Mouse (Mus musculus): ENCODE measurements around the gene Mcat. TPM values are rescaled to one million over a fixed set of nuclear protein-coding genes. Genes with fewer than 3 reads are reported as not detected.

Gene Mcat
- polyA plus RNA-seq, 1 experiment from 2014 or later = 26.6 TPM

DNA sequence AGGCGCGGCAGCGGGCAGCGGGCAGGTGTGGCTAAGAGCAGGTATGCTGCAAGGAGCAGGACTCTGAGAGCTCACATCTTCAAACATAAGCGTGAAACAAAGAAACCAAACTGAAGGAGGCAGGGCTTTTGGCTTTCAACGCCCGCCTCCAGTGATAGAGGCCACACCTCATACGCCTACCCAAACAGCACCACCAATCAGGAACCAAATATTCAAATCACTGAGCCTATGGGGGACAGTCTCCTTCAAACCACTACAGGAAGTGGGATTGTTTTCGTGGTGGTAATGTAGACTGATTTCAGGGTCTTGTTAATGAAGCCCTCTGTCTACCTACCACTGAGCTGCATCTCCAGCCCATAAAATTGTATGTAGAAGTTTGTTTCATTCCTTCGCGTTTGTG is 6.1 kb upstream of the Mcat start:
- 44% methylated on average over 11 of the region's 11 CpGs for WGBS
- Histone ChIP-seq H3K9ac (ENCODE audit: low read length) (no peak overlapping the region), H3K9me3 (ENCODE audit: control insufficient read depth, low read length) (no peaks in the 10 kb centered on the region), H3K4me3 (ENCODE audit: low read length) (no peak overlapping the region), H3K27ac (ENCODE audit: low read length) (no peak overlapping the region), H3K4me1 (replicated peaks; ENCODE audit: control insufficient read depth, insufficient read depth, low read length) (no peaks in the 10 kb centered on the region), H3K36me3 (ENCODE audit: control insufficient read depth, insufficient read depth, low read length) (peaks cover 8% of the 10 kb centered on the region), H3K27me3 (ENCODE audit: control insufficient read depth, insufficient read depth, low read depth, low read length) (no peaks in the 10 kb centered on the region), H3K4me2 (ENCODE audit: low read depth, low read length) (no peak overlapping the region)
- no peak for ATAC-seq (ENCODE audit: low read depth)

DNA sequence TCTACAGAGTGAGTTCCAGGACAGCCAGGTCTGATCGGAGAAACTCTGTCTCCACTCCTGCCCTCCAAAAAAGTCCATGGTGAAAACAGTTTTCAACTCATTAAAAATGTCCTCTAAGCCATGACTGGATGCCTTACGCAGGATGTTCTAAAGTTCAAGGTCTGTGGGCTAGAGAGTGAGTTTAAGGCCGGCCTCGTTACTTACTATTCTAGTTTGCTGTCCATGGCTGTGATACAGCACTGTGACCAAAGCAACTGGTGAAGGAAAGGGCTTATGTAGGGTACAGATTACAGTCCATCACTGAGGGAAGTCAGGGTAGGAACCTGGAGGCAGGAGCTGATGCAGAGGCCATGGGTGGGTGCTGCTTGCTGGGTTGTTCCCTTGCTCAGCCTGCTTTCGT is 5.0 kb upstream of the Mcat start:
- Histone ChIP-seq H3K27me3 (ENCODE audit: control insufficient read depth, insufficient read depth, low read depth, low read length) (no peaks in the 10 kb centered on the region), H3K9ac (ENCODE audit: low read length) (no peak overlapping the region), H3K36me3 (ENCODE audit: control insufficient read depth, insufficient read depth, low read length) (no peaks in the 10 kb centered on the region), H3K4me3 (ENCODE audit: low read length) (no peak overlapping the region), H3K9me3 (ENCODE audit: control insufficient read depth, low read length) (no peaks in the 10 kb centered on the region), H3K27ac (ENCODE audit: low read length) (no peak overlapping the region), H3K4me2 (ENCODE audit: low read depth, low read length) (no peak overlapping the region), H3K4me1 (replicated peaks; ENCODE audit: control insufficient read depth, insufficient read depth, low read length) (peaks cover 4% of the 10 kb centered on the region)
- WGBS = 97% methylated on average over 5 of the region's 5 CpGs
- ATAC-seq (ENCODE audit: low read depth) = no peak

DNA sequence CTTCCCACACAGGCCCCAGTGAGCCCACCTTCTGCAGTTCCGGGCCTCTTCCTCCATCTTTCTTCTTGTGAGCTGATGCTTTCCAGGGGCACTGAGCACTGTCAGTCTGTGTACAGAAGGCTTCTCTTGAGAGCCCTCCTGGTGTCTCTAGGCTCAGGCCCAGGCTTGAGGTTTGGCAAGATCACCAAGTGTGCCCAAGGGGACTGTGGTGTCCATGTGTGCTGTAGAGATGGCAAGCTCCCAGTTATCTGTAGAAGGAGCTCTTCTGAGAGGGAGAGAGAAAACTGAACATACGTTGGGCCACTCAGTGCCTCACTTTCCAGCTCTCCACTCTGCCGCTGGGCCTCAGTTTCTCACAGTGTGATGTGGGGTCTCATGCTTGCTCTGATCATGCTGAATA is 4.1 kb upstream of the Mcat start:
- Histone ChIP-seq H3K4me1 (replicated peaks; ENCODE audit: control insufficient read depth, insufficient read depth, low read length) (peaks cover 11% of the 10 kb centered on the region), H3K36me3 (ENCODE audit: control insufficient read depth, insufficient read depth, low read length) (no peaks in the 10 kb centered on the region), H3K4me2 (ENCODE audit: low read depth, low read length) (no peak overlapping the region), H3K9ac (ENCODE audit: low read length) (no peak overlapping the region), H3K9me3 (ENCODE audit: control insufficient read depth, low read length) (no peaks in the 10 kb centered on the region), H3K27ac (ENCODE audit: low read length) (no peak overlapping the region), H3K27me3 (ENCODE audit: control insufficient read depth, insufficient read depth, low read depth, low read length) (no peaks in the 10 kb centered on the region), H3K4me3 (ENCODE audit: low read length) (no peak overlapping the region)
- ATAC-seq (ENCODE audit: low read depth) = no peak
- 85% methylated on average over 3 of the region's 3 CpGs for WGBS

DNA sequence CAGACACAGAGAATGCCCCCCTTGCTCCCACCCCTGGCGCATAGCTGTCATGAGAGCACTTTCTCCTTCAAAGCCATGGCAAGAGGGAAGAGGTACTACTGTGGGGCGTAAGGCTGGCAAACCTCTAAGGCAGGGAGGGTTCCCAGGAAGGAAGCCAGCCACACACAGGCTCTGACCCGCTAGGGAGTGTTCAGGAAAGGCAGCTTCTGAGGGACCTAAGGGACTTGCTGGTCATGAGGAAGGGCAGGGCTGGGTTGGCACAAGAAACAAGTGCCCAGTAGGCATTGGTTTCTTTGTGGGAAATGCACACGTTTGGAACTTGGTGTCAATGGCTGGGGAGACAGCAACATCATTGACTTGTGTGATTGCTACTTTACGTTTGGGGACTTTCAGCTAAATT is 2.4 kb upstream of the Mcat start:
- Histone ChIP-seq H3K27me3 (ENCODE audit: control insufficient read depth, insufficient read depth, low read depth, low read length) (no peaks in the 10 kb centered on the region), H3K9ac (ENCODE audit: low read length) (no peak overlapping the region), H3K36me3 (ENCODE audit: control insufficient read depth, insufficient read depth, low read length) (no peaks in the 10 kb centered on the region), H3K4me2 (ENCODE audit: low read depth, low read length) (no peak overlapping the region), H3K9me3 (ENCODE audit: control insufficient read depth, low read length) (no peaks in the 10 kb centered on the region), H3K4me3 (ENCODE audit: low read length) (no peak overlapping the region), H3K27ac (ENCODE audit: low read length) (no peak overlapping the region), H3K4me1 (replicated peaks; ENCODE audit: control insufficient read depth, insufficient read depth, low read length) (peaks cover 14% of the 10 kb centered on the region)
- 75% methylated on average over 5 of the region's 5 CpGs for WGBS
- no peak for ATAC-seq (ENCODE audit: low read depth)

DNA sequence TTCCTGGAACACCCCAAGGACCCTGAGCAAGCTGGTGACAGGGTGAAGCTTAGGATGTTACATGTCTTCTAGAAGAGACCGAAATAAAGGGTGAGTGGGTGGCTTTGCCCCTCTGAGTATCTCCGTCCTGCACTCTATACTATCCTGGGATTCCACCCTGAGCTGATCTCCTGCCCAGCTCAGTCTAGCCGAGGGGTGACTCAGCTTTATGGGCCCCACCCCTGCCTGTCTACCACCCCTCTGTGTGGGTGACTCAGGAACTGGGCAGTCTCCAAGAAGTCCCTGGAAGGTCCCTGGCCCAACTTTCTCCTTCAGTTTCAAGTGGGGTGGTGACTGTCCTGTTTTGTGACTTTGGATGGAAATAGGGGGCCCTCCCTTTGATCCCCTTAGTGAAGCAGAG is 1.8 kb upstream of the Mcat start:
- Histone ChIP-seq H3K4me3 (ENCODE audit: low read length) (no peak overlapping the region), H3K9ac (ENCODE audit: low read length) (no peak overlapping the region), H3K4me2 (ENCODE audit: low read depth, low read length) (no peak overlapping the region), H3K36me3 (ENCODE audit: control insufficient read depth, insufficient read depth, low read length) (no peaks in the 10 kb centered on the region), H3K9me3 (ENCODE audit: control insufficient read depth, low read length) (no peaks in the 10 kb centered on the region), H3K4me1 (replicated peaks; ENCODE audit: control insufficient read depth, insufficient read depth, low read length) (peaks cover 14% of the 10 kb centered on the region), H3K27ac (ENCODE audit: low read length) (no peak overlapping the region), H3K27me3 (ENCODE audit: control insufficient read depth, insufficient read depth, low read depth, low read length) (no peaks in the 10 kb centered on the region)
- ATAC-seq (ENCODE audit: low read depth) = no peak
- 81% methylated on average over 3 of the region's 3 CpGs for WGBS

DNA sequence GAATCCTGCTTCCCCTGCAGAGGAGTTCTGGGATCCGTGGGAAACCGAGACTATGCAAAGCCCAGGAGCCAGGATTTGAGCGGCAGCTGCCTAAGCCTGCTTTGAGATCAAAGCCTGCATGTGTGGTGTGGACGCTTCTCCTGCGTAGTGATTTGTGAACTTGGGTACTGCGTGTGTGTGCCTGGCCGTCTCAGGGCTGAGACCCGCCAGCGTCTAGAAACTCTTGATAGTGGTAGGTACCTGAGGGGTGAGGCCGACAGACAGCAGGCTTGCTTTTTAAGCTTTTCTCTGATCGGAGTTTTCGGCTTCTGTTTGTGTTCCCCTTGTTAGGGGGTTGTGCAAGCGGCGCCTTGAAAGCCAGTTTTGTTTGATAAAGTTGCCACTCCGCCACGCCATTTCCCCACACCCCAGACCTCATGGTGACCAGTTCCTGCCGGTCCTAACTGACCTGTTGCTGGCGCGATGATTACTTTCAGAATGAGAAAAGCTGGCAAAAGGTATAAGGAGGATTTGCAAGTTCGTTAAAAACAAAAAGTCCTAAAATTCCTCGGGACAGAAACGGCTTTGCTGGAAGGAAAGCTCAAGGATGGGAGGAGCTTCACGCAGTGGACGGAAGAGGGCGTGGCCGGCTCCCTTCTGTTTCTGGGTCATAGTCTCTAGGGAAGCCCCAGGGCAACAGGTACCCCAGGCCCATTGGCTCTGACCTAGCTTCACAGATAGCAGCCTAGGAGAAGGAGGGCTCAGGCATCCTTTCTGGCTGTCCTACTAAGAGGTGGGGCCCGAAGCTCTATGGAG is 467 bp upstream of the Mcat start:
- WGBS = 2% methylated on average over 27 of the region's 27 CpGs
- no peaks in the 10 kb centered on the region for H3K36me3 ChIP-seq (ENCODE audit: control insufficient read depth, insufficient read depth, low read length)
- H3K27ac ChIP-seq (ENCODE audit: low read length) = peak overlapping the region; percentile 72
- peaks cover 14% of the 10 kb centered on the region for H3K4me1 ChIP-seq (replicated peaks; ENCODE audit: control insufficient read depth, insufficient read depth, low read length)
- peak overlapping the region; percentile 89 for H3K4me2 ChIP-seq (ENCODE audit: low read depth, low read length)
- H3K9me3 ChIP-seq (ENCODE audit: control insufficient read depth, low read length) = no peaks in the 10 kb centered on the region
- H3K9ac ChIP-seq (ENCODE audit: low read length) = peak overlapping the region; percentile 80
- H3K4me3 ChIP-seq (ENCODE audit: low read length) = peak overlapping the region; percentile 68
- ATAC-seq (ENCODE audit: low read depth) = peak; percentile 49
- no peaks in the 10 kb centered on the region for H3K27me3 ChIP-seq (ENCODE audit: control insufficient read depth, insufficient read depth, low read depth, low read length)

DNA sequence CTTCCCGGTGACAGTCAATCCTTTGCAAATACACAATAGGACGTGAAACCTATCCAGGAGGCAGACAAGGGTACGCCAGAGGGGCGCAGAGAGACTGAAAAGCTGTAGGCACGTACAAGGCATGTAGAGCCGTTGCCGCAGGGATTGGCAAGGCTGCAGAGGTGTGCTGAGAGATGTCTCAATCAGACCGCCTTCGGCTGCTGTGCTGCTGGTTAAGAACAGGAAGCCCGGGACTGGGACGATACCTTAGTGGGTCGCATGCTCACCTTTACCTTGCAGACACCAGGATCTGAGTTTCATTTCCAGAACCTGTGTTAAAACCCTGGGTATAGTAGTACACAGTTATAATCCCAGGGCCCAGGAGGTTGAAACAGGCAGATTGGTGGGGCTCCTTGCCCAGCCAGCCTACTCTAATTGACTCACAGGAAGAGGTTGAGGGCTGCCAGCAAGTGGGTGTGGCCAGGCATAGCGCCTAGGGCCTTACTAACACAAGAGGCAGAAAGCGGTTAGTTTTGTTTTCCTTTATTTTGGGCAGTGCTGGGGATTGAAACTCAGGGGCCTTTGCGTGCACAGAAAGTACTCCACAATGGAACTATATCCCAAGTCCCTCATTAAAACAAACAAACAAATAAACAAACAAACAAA is 839 bp downstream of the Mcat start:
- Histone ChIP-seq H3K9me3 (ENCODE audit: control insufficient read depth, low read length) (no peaks in the 10 kb centered on the region), H3K27me3 (ENCODE audit: control insufficient read depth, insufficient read depth, low read depth, low read length) (no peaks in the 10 kb centered on the region), H3K36me3 (ENCODE audit: control insufficient read depth, insufficient read depth, low read length) (no peaks in the 10 kb centered on the region), H3K27ac (ENCODE audit: low read length) (peak overlapping the region; percentile 72), H3K4me1 (replicated peaks; ENCODE audit: control insufficient read depth, insufficient read depth, low read length) (peaks cover 14% of the 10 kb centered on the region), H3K4me2 (ENCODE audit: low read depth, low read length) (peak overlapping the region; percentile 89), H3K9ac (ENCODE audit: low read length) (peak overlapping the region; percentile 80), H3K4me3 (ENCODE audit: low read length) (peak overlapping the region; percentile 68)
- 29% methylated on average over 15 of the region's 15 CpGs for WGBS
- peak; percentile 84 for ATAC-seq (ENCODE audit: low read depth)

DNA sequence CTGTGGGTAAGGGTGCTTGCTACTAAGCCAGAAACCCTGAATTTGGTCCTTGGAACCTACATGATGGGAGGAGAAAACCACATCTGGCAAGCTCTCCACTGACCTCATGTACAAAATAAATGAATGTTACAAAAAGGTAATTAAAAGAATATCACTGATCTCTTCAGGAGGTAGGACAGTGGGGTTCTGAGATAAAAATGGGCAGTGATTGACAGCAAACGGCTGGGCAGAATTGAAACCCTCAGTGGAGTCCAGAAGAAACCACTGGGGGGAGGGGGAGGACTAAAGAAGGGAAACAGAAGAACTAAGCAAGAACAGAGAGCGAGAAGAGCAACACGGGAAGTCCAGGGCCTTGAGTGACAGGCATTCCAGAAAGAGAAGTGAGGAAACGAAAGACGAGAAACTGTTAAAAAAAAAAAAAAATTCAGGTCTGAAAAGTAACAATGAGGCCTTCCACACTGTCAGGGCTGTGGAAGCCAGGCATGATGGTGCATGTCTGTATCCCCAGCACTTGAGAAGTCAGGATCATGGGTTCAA is 2.6 kb downstream of the Mcat start:
- Histone ChIP-seq H3K4me2 (ENCODE audit: low read depth, low read length) (no peak overlapping the region), H3K27me3 (ENCODE audit: control insufficient read depth, insufficient read depth, low read depth, low read length) (no peaks in the 10 kb centered on the region), H3K27ac (ENCODE audit: low read length) (no peak overlapping the region), H3K36me3 (ENCODE audit: control insufficient read depth, insufficient read depth, low read length) (no peaks in the 10 kb centered on the region), H3K4me3 (ENCODE audit: low read length) (no peak overlapping the region), H3K9me3 (ENCODE audit: control insufficient read depth, low read length) (no peaks in the 10 kb centered on the region), H3K4me1 (replicated peaks; ENCODE audit: control insufficient read depth, insufficient read depth, low read length) (peaks cover 14% of the 10 kb centered on the region), H3K9ac (ENCODE audit: low read length) (no peak overlapping the region)
- 51% methylated on average over 5 of the region's 5 CpGs for WGBS
- ATAC-seq (ENCODE audit: low read depth) = no peak

DNA sequence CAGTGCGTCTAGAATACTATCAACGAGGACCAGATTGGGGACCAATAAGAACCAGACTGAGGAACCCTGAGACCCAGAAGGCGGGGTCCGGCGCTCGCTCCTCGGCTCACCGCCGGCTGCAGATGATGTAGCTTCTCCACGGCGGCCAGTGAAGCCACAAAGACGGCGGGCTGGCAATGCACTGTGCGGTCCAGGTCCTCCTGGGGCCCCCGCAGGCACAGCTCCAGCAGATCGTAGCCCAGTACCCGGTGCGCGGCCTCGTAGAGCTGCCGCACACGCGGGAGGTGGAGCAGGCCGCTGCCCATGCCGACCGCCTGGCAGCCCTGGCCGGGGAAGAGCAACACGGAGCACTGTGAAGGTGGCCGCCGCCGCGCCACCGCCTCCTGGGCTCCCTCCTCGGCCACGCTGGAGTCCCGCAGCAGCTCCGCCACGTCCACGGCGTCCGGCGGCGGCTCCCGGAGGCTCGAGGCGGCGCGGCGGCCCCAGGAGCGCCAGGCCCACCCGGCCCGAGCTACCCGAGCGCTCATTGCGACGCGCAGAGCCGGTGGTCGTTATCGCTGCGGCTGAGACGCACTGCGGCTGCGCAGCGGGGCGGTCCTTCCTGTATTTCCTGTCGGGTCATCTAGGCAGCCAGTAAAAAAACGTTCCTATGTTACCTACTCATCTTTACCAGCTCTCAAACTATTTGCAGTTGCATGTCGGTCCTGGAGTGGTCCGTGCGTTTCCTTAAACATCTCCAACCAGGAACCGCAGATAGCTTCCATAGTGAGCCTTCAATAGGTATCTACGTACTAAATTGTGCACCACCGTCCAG is 8.2 kb downstream of the Mcat start:
- peak; percentile 91 for ATAC-seq (ENCODE audit: low read depth)
- H3K27me3 ChIP-seq (ENCODE audit: control insufficient read depth, insufficient read depth, low read depth, low read length) = no peaks in the 10 kb centered on the region
- 1% methylated on average over 68 of the region's 74 CpGs for WGBS
- peak overlapping the region; percentile 96 for H3K4me2 ChIP-seq (ENCODE audit: low read depth, low read length)
- H3K36me3 ChIP-seq (ENCODE audit: control insufficient read depth, insufficient read depth, low read length) = peaks cover 7% of the 10 kb centered on the region; the same call in 1 of the 2 replicates
- H3K4me1 ChIP-seq (replicated peaks; ENCODE audit: control insufficient read depth, insufficient read depth, low read length) = peaks cover 4% of the 10 kb centered on the region
- peak overlapping the region; percentile 85 for H3K27ac ChIP-seq (ENCODE audit: low read length)
- peak overlapping the region; percentile 91 for H3K4me3 ChIP-seq (ENCODE audit: low read length)
- H3K9ac ChIP-seq (ENCODE audit: low read length) = peak overlapping the region; percentile 97
- H3K9me3 ChIP-seq (ENCODE audit: control insufficient read depth, low read length) = peaks cover 3% of the 10 kb centered on the region
